Mouse (Mus musculus) megakaryocyte, embryonic 14.5 days (primary cell): ENCODE data around the gene Lhpp. TPM values are rescaled to one million over a fixed set of nuclear protein-coding genes. Genes with fewer than 3 reads are reported as not detected.

Experiments
- H3K27me3 ChIP-seq: replicated peaks from 2 replicates; pipeline ENCODE3; 2012; ENCODE audit warnings: inconsistent platforms
- H3K36me3 ChIP-seq: replicated peaks from 2 replicates; pipeline ENCODE3; 2012; ENCODE audit warnings: low read length, inconsistent platforms, mixed read lengths
- H3K4me1 ChIP-seq: 2 replicates; pipeline ENCODE4 v1.6.1; 2012; ENCODE audit warnings: inconsistent platforms
- H3K4me3 ChIP-seq: replicated peaks from 2 replicates; pipeline ENCODE3; 2012; ENCODE audit warnings: moderate library complexity, mild to moderate bottlenecking, inconsistent platforms
- H3K9me3 ChIP-seq: 2 replicates; pipeline ENCODE4 v1.6.1; 2012; ENCODE audit warnings: inconsistent platforms
- FLI1 ChIP-seq: IDR thresholded peaks from 2 replicates; pipeline ENCODE4 v1.6.1; 2012; ENCODE audit warnings: low read length, inconsistent platforms, mixed read lengths
- GATA1 ChIP-seq: IDR thresholded peaks from 3 replicates; pipeline ENCODE4 v1.6.1; 2012; ENCODE audit warnings: mixed read lengths, low read length, inconsistent platforms, borderline replicate concordance
- polyA plus RNA-seq: library from polyadenylated mRNA; stranded (reverse); fragments of >175 nt; gene quantifications from 2 replicates; pipeline ENCODE4 v1.2.3, GENCODE M21; 2012; ENCODE audit warnings: low replicate concordance; ENCODE audit not compliant: insufficient read depth

Gene Lhpp
- polyA plus RNA-seq, 1 experiment: 2.5 TPM

GRCm38 (mm10) chr7:132689722-132690121 lies 79.3 kb downstream of the Lhpp start:
- no peaks in the 10 kb centered on the region for H3K27me3 ChIP-seq
- H3K36me3 ChIP-seq: peaks cover 6% of the 10 kb centered on the region
- H3K4me1 ChIP-seq: peaks cover 73% of the 10 kb centered on the region
- H3K9me3 ChIP-seq: peaks cover 6% of the 10 kb centered on the region
- no peak overlapping the region for H3K4me3 ChIP-seq
- TF ChIP-seq GATA1 (no peak), FLI1 (no peak)

GRCm38 (mm10) chr7:132690716-132691472 lies 80.5 kb downstream of the Lhpp start:
- TF ChIP-seq FLI1: no peak
- TF ChIP-seq GATA1: no peak
- peaks cover 10% of the 10 kb centered on the region for H3K9me3 ChIP-seq
- peaks cover 68% of the 10 kb centered on the region for H3K4me1 ChIP-seq
- H3K36me3 ChIP-seq: peaks cover 10% of the 10 kb centered on the region
- H3K27me3 ChIP-seq: no peaks in the 10 kb centered on the region
- no peak overlapping the region for H3K4me3 ChIP-seq

GRCm38 (mm10) chr7:132692719-132693118 lies 82.3 kb downstream of the Lhpp start:
- H3K9me3 ChIP-seq: peaks cover 13% of the 10 kb centered on the region
- no peaks in the 10 kb centered on the region for H3K27me3 ChIP-seq
- H3K4me3 ChIP-seq: no peak overlapping the region
- TF ChIP-seq GATA1 (no peak), FLI1 (no peak)
- peaks cover 57% of the 10 kb centered on the region for H3K4me1 ChIP-seq
- H3K36me3 ChIP-seq: peaks cover 14% of the 10 kb centered on the region

GRCm38 (mm10) chr7:132693561-132693960 lies 83.1 kb downstream of the Lhpp start:
- no peak overlapping the region for H3K4me3 ChIP-seq

GRCm38 (mm10) chr7:132697258-132697796 lies 86.9 kb downstream of the Lhpp start:
- peaks cover 54% of the 10 kb centered on the region for H3K4me1 ChIP-seq

More at GRCm38 (mm10) chr7:132693561-132693960, 83.1 kb downstream of the Lhpp start:
- H3K9me3 ChIP-seq: peaks cover 16% of the 10 kb centered on the region
- no peak for TF ChIP-seq FLI1
- TF ChIP-seq GATA1: no peak
- peaks cover 15% of the 10 kb centered on the region for H3K36me3 ChIP-seq
- H3K27me3 ChIP-seq: no peaks in the 10 kb centered on the region
- peaks cover 52% of the 10 kb centered on the region for H3K4me1 ChIP-seq

GRCm38 (mm10) chr7:132698737-132699136 lies 88.3 kb downstream of the Lhpp start:
- Histone ChIP-seq H3K4me1 (peaks cover 61% of the 10 kb centered on the region), H3K9me3 (peaks cover 20% of the 10 kb centered on the region)
- TF ChIP-seq FLI1 (no peak), GATA1 (no peak)

More at GRCm38 (mm10) chr7:132697258-132697796, 86.9 kb downstream of the Lhpp start:
- H3K9me3 ChIP-seq: peaks cover 20% of the 10 kb centered on the region
- H3K36me3 ChIP-seq: peaks cover 27% of the 10 kb centered on the region
- TF ChIP-seq GATA1 (no peak), FLI1 (no peak)
- no peak overlapping the region for H3K4me3 ChIP-seq
- no peaks in the 10 kb centered on the region for H3K27me3 ChIP-seq

GRCm38 (mm10) chr7:132699165-132699564 lies 88.7 kb downstream of the Lhpp start:
- Histone ChIP-seq H3K4me1 (peaks cover 64% of the 10 kb centered on the region), H3K27me3 (no peaks in the 10 kb centered on the region), H3K36me3 (peaks cover 31% of the 10 kb centered on the region), H3K4me3 (no peak overlapping the region), H3K9me3 (peaks cover 19% of the 10 kb centered on the region)
- TF ChIP-seq FLI1 (no peak), GATA1 (no peak)

More at GRCm38 (mm10) chr7:132698737-132699136, 88.3 kb downstream of the Lhpp start:
- H3K4me3 ChIP-seq: no peak overlapping the region
- peaks cover 28% of the 10 kb centered on the region for H3K36me3 ChIP-seq
- H3K27me3 ChIP-seq: no peaks in the 10 kb centered on the region

GRCm38 (mm10) chr7:132699639-132700038 lies 89.2 kb downstream of the Lhpp start:
- Histone ChIP-seq H3K36me3 (peaks cover 35% of the 10 kb centered on the region), H3K4me1 (peaks cover 68% of the 10 kb centered on the region), H3K4me3 (no peak overlapping the region), H3K9me3 (peaks cover 14% of the 10 kb centered on the region), H3K27me3 (no peaks in the 10 kb centered on the region)
- TF ChIP-seq GATA1 (no peak), FLI1 (no peak)

- peaks cover 73% of the 10 kb centered on the region for H3K4me1 ChIP-seq
- no peaks in the 10 kb centered on the region for H3K27me3 ChIP-seq
- H3K36me3 ChIP-seq: peaks cover 34% of the 10 kb centered on the region
- TF ChIP-seq FLI1 (no peak), GATA1 (no peak)
- peaks cover 9% of the 10 kb centered on the region; the same call in 1 of the 2 replicates for H3K9me3 ChIP-seq
- H3K4me3 ChIP-seq: no peak overlapping the region
Measured at GRCm38 (mm10) chr7:132700107-132700506, 89.7 kb downstream of the Lhpp start.

- Histone ChIP-seq H3K27me3 (no peaks in the 10 kb centered on the region), H3K36me3 (peaks cover 42% of the 10 kb centered on the region), H3K4me3 (no peak overlapping the region), H3K4me1 (peaks cover 85% of the 10 kb centered on the region), H3K9me3 (peaks cover 9% of the 10 kb centered on the region; the same call in 1 of the 2 replicates)
- TF ChIP-seq FLI1: no peak
- no peak for TF ChIP-seq GATA1
Measured at GRCm38 (mm10) chr7:132701412-132701811, 91.0 kb downstream of the Lhpp start.
